Mouse (Mus musculus) embryonic facial prominence, embryonic 14.5 days (tissue): ENCODE results near the gene Kctd4. TPM values are rescaled to one million over a fixed set of nuclear protein-coding genes. Genes with fewer than 3 reads are reported as not detected.

Experiments
- polyA plus RNA-seq: library from polyadenylated mRNA; unstranded; fragments of >200 nt; fragmentation: Nextera tagmentation; extraction: Ambion mirVana; gene quantifications from 2 replicates; pipeline ENCODE4 v1.2.1, GENCODE M21; 2014

Kctd4 gene
- polyA plus RNA-seq, 1 experiment from 2014 or later: 0.82 TPM

Other genes starting within 250 kb of the Kctd4 start
- 23.5 and 26.1 TPM in 2 replicates for gene Cog3, start 200.5 kb upstream of the Kctd4 start, polyA plus RNA-seq
- 4.3 and 4.4 TPM in 2 replicates for gene Slc25a30, start 168.0 kb upstream of the Kctd4 start, polyA plus RNA-seq
- gene Tpt1, start 109.9 kb upstream of the Kctd4 start, polyA plus RNA-seq: 1,262 and 1,432 TPM in 2 replicates
- gene Gtf2f2, start 55.9 kb downstream of the Kctd4 start, polyA plus RNA-seq: 29.8 and 34.9 TPM in 2 replicates
- 11.1 and 11.9 TPM in 2 replicates for gene Gpalpp1, start 155.8 kb downstream of the Kctd4 start, polyA plus RNA-seq
- 12.3 and 13.1 TPM in 2 replicates for gene Nufip1, start 155.9 kb downstream of the Kctd4 start, polyA plus RNA-seq